Mouse (Mus musculus): ENCODE data around the gene Hoxd3.

Hoxd3 gene

DNA sequence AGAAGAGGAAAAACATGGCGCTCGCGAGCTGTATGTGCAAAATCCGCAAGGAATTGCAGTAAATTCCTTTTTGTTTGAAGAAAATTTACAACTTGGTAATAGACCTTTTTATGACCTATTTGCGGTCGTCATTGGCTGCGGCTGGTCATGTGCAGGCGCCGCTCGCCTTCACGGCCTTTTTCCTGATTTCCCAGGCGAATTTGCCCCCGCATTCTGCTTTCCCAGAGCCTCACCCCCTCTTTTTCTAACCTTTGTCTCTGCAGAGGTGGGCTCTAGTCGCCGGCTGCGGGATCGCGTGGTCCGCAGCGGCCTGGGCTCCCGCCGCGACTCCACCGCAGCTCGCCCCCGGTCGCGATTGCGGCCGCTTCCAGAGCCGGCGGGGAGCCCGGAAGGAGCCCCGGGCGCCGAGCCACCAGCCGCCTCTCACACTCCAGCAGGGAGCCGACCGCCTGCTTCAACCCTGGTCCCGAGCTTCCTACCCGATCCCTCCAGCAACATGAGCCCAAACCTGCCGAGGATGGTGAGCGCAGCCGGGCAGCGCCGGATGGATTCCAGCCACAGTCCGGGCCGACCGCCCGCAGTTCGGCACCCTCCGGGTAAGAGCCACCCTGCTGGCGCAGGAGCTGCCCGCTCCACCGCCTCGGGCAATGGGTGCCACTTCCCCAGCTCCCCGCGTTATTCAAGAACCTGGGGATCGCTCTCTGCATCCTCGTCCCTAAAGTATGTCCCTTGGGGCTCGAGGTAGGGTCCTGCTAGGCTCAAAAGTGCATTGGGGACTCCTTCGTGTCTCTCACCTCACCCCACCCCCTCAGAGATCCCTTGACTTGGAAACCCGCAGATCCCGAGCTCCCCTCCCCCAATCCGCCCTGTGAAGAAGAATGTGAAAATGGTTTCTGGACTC, at the start of gene Hoxd3, which contains the start of gene Hoxd4:
Gene Hoxd3, plus strand, starts transcription at position 207 of the 901 bp plus-strand sequence.
Gene Hoxd4, plus strand, starts transcription at position 209 of the 901 bp plus-strand sequence.
- no peak for DNase-seq

- DNase-seq = peak in 1 of 2 experiments; percentile 44
Observed at GRCm38 (mm10) chr2:74663291-74663925, 48.3 kb upstream of the Hoxd3 start.

DNA sequence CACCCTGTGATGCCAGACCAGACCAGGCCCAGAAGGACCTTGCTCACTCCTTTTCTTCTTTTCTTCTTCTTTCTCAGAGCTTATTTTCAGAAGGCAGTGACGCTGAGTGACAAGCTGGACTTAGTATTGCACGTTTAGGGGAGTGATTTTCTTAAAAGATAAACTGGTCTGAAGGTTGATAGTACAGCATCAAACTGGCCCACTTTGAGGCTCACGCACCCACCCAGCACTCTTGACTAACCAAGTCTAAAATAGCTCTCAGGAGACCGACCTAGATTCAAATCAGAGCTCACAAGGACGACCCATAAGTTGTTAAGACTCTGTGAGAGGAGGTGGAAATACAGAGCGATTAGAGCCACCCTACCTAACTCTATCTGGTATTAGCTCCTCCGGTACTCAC, 45.3 kb upstream of the Hoxd3 start:
- no peak for DNase-seq

- no peak for DNase-seq
Observed at GRCm38 (mm10) chr2:74667191-74667841, 44.4 kb upstream of the Hoxd3 start.

DNA sequence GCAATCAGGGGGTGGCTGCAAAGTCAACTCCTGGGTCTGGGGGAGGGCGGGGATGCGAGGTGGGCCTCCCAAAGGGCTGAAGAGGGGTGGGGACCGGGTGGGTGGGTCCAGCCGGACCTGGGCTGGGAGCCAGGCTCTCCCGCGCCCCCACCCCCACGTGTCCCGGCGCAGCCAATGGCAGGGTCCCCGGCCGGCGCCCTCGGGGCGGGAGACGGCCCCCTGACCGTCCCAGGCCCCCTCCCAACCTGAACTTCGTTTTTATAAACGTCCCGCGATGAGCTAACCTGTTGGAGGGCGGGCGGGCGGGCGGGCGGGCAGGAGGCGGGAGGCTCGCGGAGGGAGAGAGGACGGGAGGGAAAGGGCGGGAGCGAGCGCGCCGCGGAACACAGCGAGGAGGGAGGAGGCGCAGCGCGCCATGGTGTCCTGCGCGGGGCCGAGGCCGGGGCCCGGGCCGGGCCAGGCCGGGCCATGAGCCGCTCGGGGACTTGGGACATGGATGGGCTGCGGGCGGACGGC, 43.8 kb upstream of the Hoxd3 start, which contains the start of gene Hoxd13:
Gene Hoxd13, plus strand, starts transcription at position 469 of the 516 bp plus-strand sequence.
- no peak for DNase-seq

DNA sequence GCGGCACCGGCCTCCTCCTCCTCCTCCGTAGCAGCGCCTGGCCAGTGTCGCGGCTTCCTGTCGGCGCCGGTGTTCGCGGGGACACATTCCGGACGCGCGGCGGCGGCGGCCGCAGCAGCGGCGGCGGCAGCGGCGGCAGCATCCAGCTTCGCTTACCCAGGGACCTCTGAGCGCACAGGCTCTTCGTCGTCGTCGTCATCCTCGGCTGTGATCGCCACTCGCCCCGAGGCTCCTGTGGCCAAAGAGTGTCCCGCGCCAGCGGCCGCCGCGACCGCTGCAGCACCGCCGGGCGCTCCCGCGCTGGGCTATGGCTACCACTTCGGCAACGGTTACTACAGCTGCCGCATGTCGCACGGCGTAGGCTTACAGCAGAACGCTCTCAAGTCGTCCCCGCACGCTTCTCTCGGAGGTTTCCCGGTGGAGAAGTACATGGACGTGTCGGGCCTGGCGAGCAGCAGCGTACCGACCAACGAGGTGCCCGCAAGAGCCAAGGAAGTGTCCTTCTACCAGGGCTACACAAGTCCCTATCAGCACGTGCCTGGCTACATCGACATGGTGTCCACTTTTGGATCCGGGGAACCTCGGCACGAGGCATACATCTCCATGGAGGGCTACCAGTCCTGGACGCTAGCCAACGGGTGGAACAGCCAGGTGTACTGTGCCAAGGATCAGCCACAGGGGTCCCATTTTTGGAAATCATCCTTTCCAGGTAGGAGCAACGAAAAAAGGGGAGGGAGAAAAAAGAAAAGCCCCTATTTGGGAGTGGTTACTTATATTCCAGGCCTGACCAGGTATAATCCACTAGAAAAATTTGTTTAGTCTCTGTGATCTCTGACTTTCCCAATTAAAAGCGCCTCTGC, 43.1 kb upstream of the Hoxd3 start:
- peak in 1 of 2 experiments; percentile 21 for DNase-seq

DNA sequence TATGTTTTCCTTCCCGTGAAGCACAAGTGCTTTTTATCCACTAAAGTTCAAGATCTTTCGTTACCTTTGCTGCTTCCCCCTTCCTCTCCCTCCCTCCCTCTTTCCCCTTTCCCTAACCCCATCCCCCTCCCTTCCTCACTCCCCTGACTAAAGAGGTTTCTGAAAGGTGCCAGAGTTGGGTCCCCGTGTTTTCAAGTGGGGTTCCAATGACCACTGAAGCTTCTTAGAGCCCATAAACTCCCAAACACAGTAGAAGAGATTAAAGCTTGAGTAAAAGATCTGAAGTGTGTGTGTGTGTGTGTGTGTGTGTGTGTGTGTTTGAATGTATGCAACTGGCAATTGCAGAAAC, 42.5 kb upstream of the Hoxd3 start:
- DNase-seq = no peak

- DNase-seq = no peak
Observed at GRCm38 (mm10) chr2:74669650-74670235, 42.0 kb upstream of the Hoxd3 start.

DNA sequence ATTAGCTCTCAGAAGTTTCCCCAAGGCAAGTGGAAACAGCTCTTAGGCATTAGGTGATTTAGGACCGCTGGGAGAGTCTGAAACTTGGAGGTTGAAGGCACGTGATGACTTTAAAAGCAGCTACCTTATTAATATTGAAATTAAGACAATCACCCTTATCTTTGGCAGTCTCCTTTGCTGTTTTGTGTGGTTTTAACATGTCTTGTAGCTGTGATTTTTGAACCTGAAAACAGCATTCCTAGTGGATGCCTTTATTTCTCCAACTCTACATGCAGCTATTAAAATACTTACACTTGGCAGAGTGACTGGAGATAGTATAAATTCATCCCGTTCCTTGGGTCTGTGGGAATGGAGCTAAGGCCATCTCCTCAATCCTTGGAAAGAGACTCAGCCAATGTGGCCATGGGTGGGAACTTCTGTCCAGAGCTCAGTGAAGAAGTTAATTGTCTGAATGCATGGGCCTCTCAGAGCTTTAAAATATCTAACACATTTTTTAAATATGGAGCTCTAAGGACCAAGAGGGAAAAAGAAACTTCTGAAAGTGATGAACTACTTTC, 41.0 kb upstream of the Hoxd3 start:
- no peak for DNase-seq

DNA sequence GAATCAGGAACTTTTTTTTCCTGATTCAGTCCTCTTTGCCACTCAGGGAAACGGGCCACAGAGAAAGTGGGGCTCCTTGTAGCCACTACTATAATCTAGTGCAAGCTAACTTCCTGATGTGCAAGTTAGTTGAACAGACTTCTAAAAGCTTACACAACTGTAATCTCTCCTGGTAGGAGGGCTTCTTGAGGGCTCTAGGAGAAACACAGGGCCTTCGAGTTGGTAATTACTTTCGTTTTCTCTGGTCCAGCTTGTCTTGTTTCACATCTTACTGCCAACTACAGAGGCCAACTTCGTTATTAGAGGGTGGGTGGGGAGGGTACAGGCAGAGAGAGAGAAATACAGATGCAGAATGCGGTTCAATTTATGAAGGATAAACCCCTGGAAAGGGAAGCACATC, 39.9 kb upstream of the Hoxd3 start:
- no peak for DNase-seq

GRCm38 (mm10) chr2:74672481-74673362, 39.0 kb upstream of the Hoxd3 start:
- DNase-seq = peak; percentile 55 to 58

GRCm38 (mm10) chr2:74673835-74674425, 37.8 kb upstream of the Hoxd3 start:
- DNase-seq = no peak

DNA sequence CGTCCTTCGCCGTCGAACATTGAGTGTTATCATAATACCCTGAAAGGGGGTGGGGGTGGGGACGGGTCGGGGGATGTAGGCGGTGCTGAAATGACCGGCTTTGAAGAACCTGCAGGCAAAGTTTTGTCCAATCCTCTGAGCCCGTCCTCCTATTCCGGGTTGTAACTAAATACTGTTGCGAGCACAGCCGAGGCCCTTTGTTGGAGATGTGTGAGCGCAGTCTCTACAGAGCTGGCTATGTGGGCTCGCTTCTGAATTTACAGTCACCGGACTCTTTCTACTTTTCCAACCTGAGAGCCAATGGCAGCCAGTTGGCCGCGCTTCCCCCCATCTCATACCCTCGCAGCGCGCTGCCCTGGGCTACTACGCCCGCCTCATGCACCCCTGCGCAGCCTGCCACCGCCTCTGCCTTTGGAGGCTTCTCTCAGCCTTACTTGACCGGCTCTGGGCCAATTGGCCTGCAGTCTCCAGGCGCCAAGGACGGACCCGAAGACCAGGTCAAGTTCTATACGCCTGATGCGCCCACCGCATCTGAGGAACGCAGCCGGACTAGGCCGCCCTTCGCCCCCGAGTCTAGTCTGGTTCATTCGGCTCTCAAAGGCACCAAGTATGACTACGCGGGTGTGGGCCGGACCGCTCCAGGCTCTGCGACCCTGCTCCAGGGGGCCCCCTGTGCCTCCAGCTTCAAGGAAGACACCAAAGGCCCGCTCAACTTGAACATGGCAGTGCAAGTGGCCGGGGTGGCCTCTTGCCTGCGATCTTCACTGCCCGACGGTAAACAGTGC, 36.7 kb upstream of the Hoxd3 start, which contains the start of gene Hoxd12:
Gene Hoxd12, plus strand, starts transcription at position 133 of the 785 bp plus-strand sequence.
- DNase-seq = no peak

DNA sequence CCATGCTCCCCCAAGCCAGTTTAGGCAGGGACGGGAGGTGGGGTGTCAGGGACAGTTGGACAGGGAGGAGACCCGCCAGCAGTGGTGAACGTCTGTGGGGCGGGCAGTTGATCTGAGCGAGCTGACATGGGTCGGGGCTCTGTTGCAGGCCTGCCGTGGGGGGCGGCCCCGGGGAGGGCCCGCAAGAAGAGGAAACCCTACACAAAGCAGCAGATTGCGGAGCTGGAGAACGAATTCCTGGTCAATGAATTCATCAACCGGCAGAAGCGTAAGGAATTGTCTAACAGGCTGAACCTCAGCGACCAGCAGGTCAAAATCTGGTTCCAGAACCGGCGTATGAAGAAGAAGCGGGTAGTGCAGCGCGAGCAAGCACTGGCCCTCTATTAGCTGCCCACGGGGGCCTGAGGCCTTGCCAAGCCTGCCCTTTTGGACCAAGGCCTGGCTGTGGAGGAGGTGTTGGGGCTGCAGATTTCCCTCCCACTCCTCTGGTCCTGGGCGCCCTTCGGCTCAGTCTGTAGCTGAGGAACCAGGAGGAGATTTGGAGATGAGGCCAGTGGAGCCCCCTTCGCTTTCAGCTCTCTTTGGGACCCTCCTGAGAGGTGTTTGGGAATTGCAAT, 36.0 kb upstream of the Hoxd3 start:
- no peak for DNase-seq

DNA sequence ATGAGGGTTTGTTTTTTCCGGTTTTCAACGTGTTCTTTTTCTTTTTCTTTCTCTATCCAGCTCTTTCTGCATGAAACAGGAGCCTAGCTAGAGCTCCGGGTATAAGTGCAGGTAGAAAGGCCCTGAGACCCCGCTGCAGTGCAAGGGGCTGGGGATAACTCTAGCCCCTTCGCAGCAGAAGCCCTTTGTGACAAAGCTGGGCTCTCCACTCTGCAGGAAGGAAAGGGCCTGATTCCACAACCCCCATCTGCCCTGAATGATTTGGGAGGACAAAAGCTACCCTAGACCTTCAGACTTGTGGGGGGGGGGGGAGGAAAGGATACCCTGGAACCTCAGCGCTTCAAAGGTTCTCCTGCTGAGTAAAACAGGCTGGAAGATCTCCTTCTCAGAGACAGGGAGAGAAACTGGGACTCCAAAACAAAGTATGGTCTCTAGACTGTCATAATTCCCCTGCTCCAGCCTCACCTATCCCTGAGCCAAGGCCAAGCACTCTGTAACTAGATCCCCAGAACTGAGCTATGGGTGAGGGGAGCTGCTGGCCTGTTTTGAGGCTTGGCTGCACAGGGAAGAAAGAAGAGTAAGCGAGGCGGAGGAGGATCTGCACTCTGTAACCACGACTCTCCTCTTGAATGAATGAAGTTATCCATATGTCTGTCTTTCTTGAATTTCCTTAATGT, 35.2 kb upstream of the Hoxd3 start:
- no peak for DNase-seq

GRCm38 (mm10) chr2:74677106-74677505, 34.6 kb upstream of the Hoxd3 start:
- no peak for DNase-seq

DNA sequence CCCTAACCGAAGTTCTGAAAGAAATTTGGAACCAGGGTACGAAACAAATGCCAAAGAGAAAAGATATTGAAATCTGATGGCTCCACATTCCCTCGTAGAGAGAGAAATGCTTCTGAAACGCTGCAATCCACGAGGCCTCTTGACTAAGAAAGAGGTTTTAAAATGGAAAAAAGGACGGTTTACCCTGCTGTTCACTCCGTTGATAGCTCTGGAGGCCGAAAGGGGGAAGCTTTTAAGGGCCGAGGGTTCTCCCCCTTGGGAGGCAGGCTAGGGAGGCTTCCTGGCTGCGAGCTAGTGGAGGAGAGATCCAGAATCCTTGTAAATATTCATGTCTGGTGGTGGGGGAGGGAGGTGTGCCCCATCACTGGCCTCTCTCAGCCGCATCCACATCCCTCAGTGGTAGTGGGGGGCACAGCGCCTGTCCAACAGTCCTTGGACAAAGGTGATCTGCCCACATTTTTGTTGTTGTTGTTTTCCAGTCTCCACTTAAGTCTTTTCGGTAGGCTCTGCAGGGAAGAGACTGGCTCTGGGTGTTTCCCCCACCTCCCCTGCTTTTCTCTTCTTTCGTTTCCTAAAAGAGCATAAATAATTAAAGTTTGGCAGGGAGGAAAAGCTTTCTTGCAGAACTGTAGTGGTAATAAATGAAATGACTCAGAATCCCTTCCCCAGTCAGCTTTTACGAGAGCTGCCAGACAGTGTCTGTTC, 32.7 kb upstream of the Hoxd3 start, which contains the start of gene Hoxd11:
Gene Hoxd11, plus strand, starts transcription at position 667 of the 705 bp plus-strand sequence.
- no peak for DNase-seq

Measured in cerebellum, postnatal 36 days (tissue).